Mouse (Mus musculus) lung, adult 2 months (tissue): Measurements from ENCODE around the gene Cd72.

Experiments used
- CTCF ChIP-seq: fragments of 200-500 bp; IDR thresholded peaks from 2 replicates; pipeline ENCODE4 v1.5.1; 2011; ENCODE audit warnings: mild to moderate bottlenecking, low read length, control low read depth; ENCODE audit not compliant: insufficient read depth
- POLR2A ChIP-seq: fragments of 200-500 bp; IDR thresholded peaks from 2 replicates; pipeline ENCODE4 v1.6.1; 2011; ENCODE audit warnings: low read depth, mild to moderate bottlenecking, control low read depth, low read length, borderline replicate concordance; ENCODE audit errors: extremely low read depth

DNA sequence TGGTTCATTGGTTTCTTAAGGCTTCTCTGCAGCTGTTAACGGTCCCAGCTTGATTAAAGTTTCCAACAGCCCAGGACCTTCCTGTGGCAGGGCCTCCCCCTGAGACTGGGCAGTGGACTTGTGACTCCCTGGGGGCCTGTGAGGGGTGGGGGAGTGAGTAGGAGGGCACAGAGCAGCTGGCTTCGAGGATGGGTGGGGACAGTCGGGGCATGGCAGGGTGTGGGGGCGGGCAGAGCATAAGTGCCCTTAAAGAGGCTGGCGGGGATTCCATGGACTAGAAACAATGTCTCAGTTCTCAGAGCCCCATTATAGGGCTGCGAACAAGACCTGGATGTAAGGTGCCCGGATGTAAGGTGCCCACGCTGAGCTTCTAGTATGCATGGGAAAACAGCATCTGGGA lies 2.7 kb upstream of the Cd72 start:
- TF ChIP-seq CTCF: no peak
- TF ChIP-seq POLR2A: no peak
